Mouse (Mus musculus): ENCODE measurements around the gene Scamp2.

The Scamp2 gene

GRCm38 (mm10) chr9:57593454-57594173, 32.9 kb downstream of the Scamp2 start:
- DNase-seq (ENCODE audit: low spot score in 2 of 2): no peak

GRCm38 (mm10) chr9:57594174-57594509, 33.4 kb downstream of the Scamp2 start:
- no peak for DNase-seq (ENCODE audit: low spot score in 2 of 2)

GRCm38 (mm10) chr9:57597265-57597664, 36.5 kb downstream of the Scamp2 start:
- DNase-seq (ENCODE audit: low spot score in 2 of 2): no peak

GRCm38 (mm10) chr9:57597929-57598382, 37.2 kb downstream of the Scamp2 start:
- DNase-seq (ENCODE audit: low spot score in 2 of 2): no peak

- DNase-seq (ENCODE audit: low spot score in 2 of 2): no peak
These were observed 38.3 kb downstream of the Scamp2 start for GRCm38 (mm10) chr9:57598851-57599563.

GRCm38 (mm10) chr9:57600620-57601352, 40.0 kb downstream of the Scamp2 start:
- DNase-seq (ENCODE audit: low spot score in 2 of 2): no peak

- DNase-seq (ENCODE audit: low spot score in 2 of 2): no peak
These were observed 40.6 kb downstream of the Scamp2 start for GRCm38 (mm10) chr9:57601353-57601706.

- no peak for DNase-seq (ENCODE audit: low spot score in 2 of 2)
These were observed 41.4 kb downstream of the Scamp2 start for GRCm38 (mm10) chr9:57602098-57602497.

GRCm38 (mm10) chr9:57604875-57605274, 44.1 kb downstream of the Scamp2 start:
- DNase-seq (ENCODE audit: low spot score in 2 of 2): no peak

GRCm38 (mm10) chr9:57605503-57605902, 44.8 kb downstream of the Scamp2 start:
- no peak for DNase-seq (ENCODE audit: low spot score in 2 of 2)

- DNase-seq (ENCODE audit: low spot score in 2 of 2): no peak
These were observed 45.6 kb downstream of the Scamp2 start, which contains the start of gene Cplx3 for GRCm38 (mm10) chr9:57606139-57606851. Gene Cplx3 (minus strand): TSS chr9:57606281.

GRCm38 (mm10) chr9:57609803-57610202, 49.1 kb downstream of the Scamp2 start:
- DNase-seq (ENCODE audit: low spot score in 2 of 2): no peak

- DNase-seq (ENCODE audit: low spot score in 2 of 2): no peak
These were observed 49.6 kb downstream of the Scamp2 start for GRCm38 (mm10) chr9:57610359-57610826.

GRCm38 (mm10) chr9:57612587-57612986, 51.8 kb downstream of the Scamp2 start:
- DNase-seq (ENCODE audit: low spot score in 2 of 2): no peak

GRCm38 (mm10) chr9:57613975-57614374, 53.2 kb downstream of the Scamp2 start:
- DNase-seq (ENCODE audit: low spot score in 2 of 2): no peak

- DNase-seq (ENCODE audit: low spot score in 2 of 2): no peak
These were observed 54.0 kb downstream of the Scamp2 start for GRCm38 (mm10) chr9:57614786-57615185.

GRCm38 (mm10) chr9:57617556-57618169, 56.9 kb downstream of the Scamp2 start:
- DNase-seq (ENCODE audit: low spot score in 2 of 2): no peak

- DNase-seq (ENCODE audit: low spot score in 2 of 2): no peak
These were observed 58.1 kb downstream of the Scamp2 start for GRCm38 (mm10) chr9:57618854-57619253.

- DNase-seq (ENCODE audit: low spot score in 2 of 2): no peak
These were observed 59.9 kb downstream of the Scamp2 start, which contains the start of gene Lman1l for GRCm38 (mm10) chr9:57620674-57621073. Gene Lman1l (minus strand): TSS chr9:57620774.

- no peak for DNase-seq (ENCODE audit: low spot score in 2 of 2)
These were observed 63.6 kb downstream of the Scamp2 start for GRCm38 (mm10) chr9:57624295-57624694.

Data from urinary bladder, postnatal 36 days (tissue).